Comparison of ENCODE assay signal across 29 mouse cellular contexts in genomic region chr9:50809146-50809545, GRCm38 (mm10). TPM values are rescaled to one million over a fixed set of nuclear protein-coding genes. Genes with fewer than 3 reads are reported as not detected.
DNase-seq lines count a peak whose midpoint lies in the region; ATAC-seq and TF ChIP-seq lines count a peak whose summit lies in the region.
"Had no signal": no experiment of that assay in that cellular context is flagged by ENCODE, and none has a peak within 500 bp of the region (broad histone marks: within the 10 kb centered on the region; RNA-seq: fewer than 3 reads in every experiment).

No protein-coding gene starts in this region.

- WGBS in liver, embryonic 13.5 days (ENCODE audit: insufficient replicate concordance), result 91% methylated on average over 13 of the region's 13 CpGs
- 94% methylated on average over 13 of the region's 13 CpGs for WGBS in liver, postnatal 0 days (ENCODE audit: insufficient replicate concordance)
- WGBS in liver, embryonic 15.5 days (ENCODE audit: insufficient replicate concordance), result 86% methylated on average over 13 of the region's 13 CpGs

- ATAC-seq in liver, embryonic 13.5 days (ENCODE audit: low read depth), result no peak
- no peak for ATAC-seq in liver, postnatal 0 days
- ATAC-seq in liver, embryonic 15.5 days (ENCODE audit: insufficient read depth), result no peak
- ATAC-seq: forebrain, postnatal 0 days; intestine, embryonic 16.5 days; midbrain, embryonic 13.5 days had no signal

- H3K4me1 ChIP-seq in liver, embryonic 13.5 days (replicated peaks), result peaks cover 83% of the 10 kb centered on the region
- peaks cover 35% of the 10 kb centered on the region for H3K4me1 ChIP-seq in liver, postnatal 0 days (ENCODE audit: insufficient read depth)
- peaks cover 82% of the 10 kb centered on the region for H3K4me1 ChIP-seq in liver, embryonic 15.5 days (replicated peaks)
- H3K4me1 ChIP-seq: embryonic facial prominence, embryonic 15.5 days; forebrain, embryonic 12.5 days; hindbrain, embryonic 13.5 days; limb, embryonic 12.5 days; midbrain, embryonic 13.5 days; neural tube, embryonic 15.5 days had no signal

- no peaks in the 10 kb centered on the region for H3K27me3 ChIP-seq in liver, embryonic 13.5 days
- H3K27me3 ChIP-seq in liver, postnatal 0 days (ENCODE audit: insufficient read depth, low read length), result no peaks in the 10 kb centered on the region
- no peaks in the 10 kb centered on the region for H3K27me3 ChIP-seq in liver, embryonic 15.5 days
- H3K27me3 ChIP-seq: embryonic facial prominence, embryonic 15.5 days; forebrain, embryonic 12.5 days; hindbrain, embryonic 13.5 days; limb, embryonic 12.5 days; megakaryocyte, embryonic 14.5 days; midbrain, embryonic 13.5 days; neural tube, embryonic 15.5 days had no signal

- peak; percentile 45 for DNase-seq in adrenal gland, postnatal 10 days
- no peak for DNase-seq in adrenal gland, postnatal 4 days (ENCODE audit: low spot score in 2 of 2)
- DNase-seq in gastrocnemius, postnatal 25 days, result peak; percentile 59
- DNase-seq in gastrocnemius, postnatal 14 days, result no peak
- no peak for DNase-seq in liver, embryonic 13.5 days
- DNase-seq in liver, postnatal 0 days, result no peak
- DNase-seq in testis, postnatal 10 days (ENCODE audit: low spot score), result no peak
- DNase-seq: cerebellum, adult 18-20 months; cerebellum, postnatal 14 days; forebrain, postnatal 0 days; heart, postnatal 4 days; retina, postnatal 1 day; right cerebral cortex, postnatal 25 days; spleen, adult 18-20 months; thymus, adult 2 months; thymus, postnatal 36 days had no signal

- no peak for TF ChIP-seq EP300 in liver, postnatal 0 days (IDR thresholded peaks at IDR 0.05; ENCODE audit: low read depth)

- H3K4me2 ChIP-seq in liver, embryonic 13.5 days, result no peak overlapping the region
- no peak overlapping the region for H3K4me2 ChIP-seq in liver, postnatal 0 days (ENCODE audit: low read depth, low read length)
- no peak overlapping the region for H3K4me2 ChIP-seq in liver, embryonic 15.5 days
- H3K4me2 ChIP-seq: embryonic facial prominence, embryonic 15.5 days; forebrain, embryonic 12.5 days; heart, embryonic 11.5 days; hindbrain, embryonic 13.5 days; limb, embryonic 12.5 days; midbrain, embryonic 13.5 days; neural tube, embryonic 15.5 days had no signal

- peak overlapping the region; percentile 87 for H3K27ac ChIP-seq in liver, embryonic 13.5 days
- H3K27ac ChIP-seq in liver, postnatal 0 days (ENCODE audit: low read depth), result no peak overlapping the region
- H3K27ac ChIP-seq in liver, embryonic 15.5 days (replicated peaks), result peak overlapping the region; percentile 80
- H3K27ac ChIP-seq: embryonic facial prominence, embryonic 15.5 days; forebrain, embryonic 12.5 days; hindbrain, embryonic 13.5 days; layer of hippocampus, adult 2 months; left cerebral cortex, adult 2 months; limb, embryonic 12.5 days; midbrain, embryonic 13.5 days; neural tube, embryonic 15.5 days had no signal

- H3K36me3 ChIP-seq in liver, embryonic 13.5 days, result peaks cover 53% of the 10 kb centered on the region
- H3K36me3 ChIP-seq in liver, postnatal 0 days (replicated peaks; ENCODE audit: insufficient read depth, low read length), result peaks cover 34% of the 10 kb centered on the region
- peaks cover 41% of the 10 kb centered on the region for H3K36me3 ChIP-seq in liver, embryonic 15.5 days (replicated peaks)

- H3K9ac ChIP-seq in liver, embryonic 13.5 days, result no peak overlapping the region
- H3K9ac ChIP-seq in liver, postnatal 0 days (replicated peaks), result no peak overlapping the region
- no peak overlapping the region for H3K9ac ChIP-seq in liver, embryonic 15.5 days
- H3K9ac ChIP-seq: embryonic facial prominence, embryonic 15.5 days; forebrain, embryonic 12.5 days; forebrain, postnatal 0 days; hindbrain, embryonic 13.5 days; limb, embryonic 12.5 days; midbrain, embryonic 13.5 days; neural tube, embryonic 15.5 days had no signal

- H3K9me3 ChIP-seq in liver, embryonic 13.5 days (replicated peaks), result no peaks in the 10 kb centered on the region
- H3K9me3 ChIP-seq in liver, postnatal 0 days (ENCODE audit: low read length), result no peaks in the 10 kb centered on the region
- H3K9me3 ChIP-seq in liver, embryonic 15.5 days (replicated peaks), result no peaks in the 10 kb centered on the region
- H3K9me3 ChIP-seq: embryonic facial prominence, embryonic 15.5 days; forebrain, embryonic 12.5 days; G1E; hindbrain, embryonic 13.5 days; limb, embryonic 12.5 days; megakaryocyte, embryonic 14.5 days; midbrain, embryonic 13.5 days; neural tube, embryonic 15.5 days had no signal

- no peak overlapping the region for H3K4me3 ChIP-seq in liver, embryonic 13.5 days (replicated peaks)
- no peak overlapping the region for H3K4me3 ChIP-seq in liver, postnatal 0 days (ENCODE audit: low read depth, low read length)
- no peak overlapping the region for H3K4me3 ChIP-seq in liver, embryonic 15.5 days (replicated peaks)
- H3K4me3 ChIP-seq: embryonic facial prominence, embryonic 15.5 days; forebrain, embryonic 12.5 days; hindbrain, embryonic 13.5 days; layer of hippocampus, adult 2 months; left cerebral cortex, adult 2 months; limb, embryonic 12.5 days; megakaryocyte, embryonic 14.5 days; midbrain, embryonic 13.5 days; neural tube, embryonic 15.5 days had no signal

- TF ChIP-seq CTCF in liver, postnatal 0 days (IDR thresholded peaks at IDR 0.05; ENCODE audit: low read depth), result no peak

- intact Hi-C loops in gastrocnemius, postnatal 14 days (cut with DNase I; ENCODE audit: low total_unique reads), result no loop called here

RNA-seq across cellular contexts. Expression of gene 1110032A03Rik, which starts 33.8 kb away (rescaled TPM):
- total RNA-seq in adrenal gland, postnatal 10 days (2021), result 10 to 100 TPM; 31.2 to 32.2 TPM
- total RNA-seq in adrenal gland, postnatal 4 days (2021), result 10 to 100 TPM; 35.5 to 36.5 TPM
- total RNA-seq in gastrocnemius, postnatal 25 days (2021), result 10 to 100 TPM in 1 of 2 experiments, 1 to 10 TPM in 1; 9.0 to 10.7 TPM
- total RNA-seq in gastrocnemius, postnatal 14 days (2021), result 10 to 100 TPM in 1 of 2 experiments, 1 to 10 TPM in 1; 7.9 to 11.9 TPM
- 13.4 and 14.6 TPM in 2 replicates for polyA plus RNA-seq in liver, embryonic 13.5 days (2015; fragmentation: Nextera tagmentation; extraction: Ambion mirVana)
- 34.6 and 36.2 TPM in 2 replicates for polyA plus RNA-seq in liver, postnatal 0 days (2015; fragmentation: Nextera tagmentation; extraction: Ambion mirVana)
- polyA plus RNA-seq in liver, embryonic 15.5 days (2015; fragmentation: Nextera tagmentation; extraction: Ambion mirVana), result 17.4 and 18.6 TPM in 2 replicates

RNA-seq across cellular contexts. Expression of gene Alg9, which starts 34.3 kb away (rescaled TPM):
- 10 to 100 TPM; 27.9 to 28.0 TPM for total RNA-seq in adrenal gland, postnatal 10 days (2021)
- 10 to 100 TPM; 21.4 to 22.5 TPM for total RNA-seq in adrenal gland, postnatal 4 days (2021)
- total RNA-seq in gastrocnemius, postnatal 25 days (2021), result 10 to 100 TPM in 1 of 2 experiments, 1 to 10 TPM in 1; 9.0 to 10.5 TPM
- 1 to 10 TPM; 7.1 to 8.6 TPM for total RNA-seq in gastrocnemius, postnatal 14 days (2021)
- 15.9 and 17.5 TPM in 2 replicates for polyA plus RNA-seq in liver, embryonic 13.5 days (2015; fragmentation: Nextera tagmentation; extraction: Ambion mirVana)
- polyA plus RNA-seq in liver, postnatal 0 days (2015; fragmentation: Nextera tagmentation; extraction: Ambion mirVana), result 7.5 and 8.6 TPM in 2 replicates
- 14.3 and 14.4 TPM in 2 replicates for polyA plus RNA-seq in liver, embryonic 15.5 days (2015; fragmentation: Nextera tagmentation; extraction: Ambion mirVana)

RNA-seq across cellular contexts. Expression of gene Ppp2r1b, which starts 36.0 kb away (rescaled TPM):
- 10 to 100 TPM; 35.1 to 36.5 TPM for total RNA-seq in adrenal gland, postnatal 10 days (2021)
- 10 to 100 TPM; 35.8 to 35.9 TPM for total RNA-seq in adrenal gland, postnatal 4 days (2021)
- 1 to 10 TPM; 5.0 to 7.9 TPM for total RNA-seq in gastrocnemius, postnatal 25 days (2021)
- total RNA-seq in gastrocnemius, postnatal 14 days (2021), result 1 to 10 TPM; 5.5 to 5.8 TPM
- polyA plus RNA-seq in liver, embryonic 13.5 days (2015; fragmentation: Nextera tagmentation; extraction: Ambion mirVana), result 97.1 and 117 TPM in 2 replicates
- 18.8 and 29.0 TPM in 2 replicates for polyA plus RNA-seq in liver, postnatal 0 days (2015; fragmentation: Nextera tagmentation; extraction: Ambion mirVana)
- 68.8 and 70.2 TPM in 2 replicates for polyA plus RNA-seq in liver, embryonic 15.5 days (2015; fragmentation: Nextera tagmentation; extraction: Ambion mirVana)

RNA-seq across cellular contexts. Expression of gene Fdxacb1, which starts 41.1 kb away (rescaled TPM):
- 1 to 10 TPM; 4.6 to 7.8 TPM for total RNA-seq in adrenal gland, postnatal 10 days (2021)
- 1 to 10 TPM; 8.2 to 9.7 TPM for total RNA-seq in adrenal gland, postnatal 4 days (2021)
- total RNA-seq in gastrocnemius, postnatal 25 days (2021), result 1 to 10 TPM; 3.7 to 3.9 TPM
- total RNA-seq in gastrocnemius, postnatal 14 days (2021), result 1 to 10 TPM; 3.4 to 4.4 TPM
- polyA plus RNA-seq in liver, embryonic 13.5 days (2015; fragmentation: Nextera tagmentation; extraction: Ambion mirVana), result 11.8 and 13.2 TPM in 2 replicates
- polyA plus RNA-seq in liver, postnatal 0 days (2015; fragmentation: Nextera tagmentation; extraction: Ambion mirVana), result 4.9 and 6.6 TPM in 2 replicates
- 8.5 and 10.3 TPM in 2 replicates for polyA plus RNA-seq in liver, embryonic 15.5 days (2015; fragmentation: Nextera tagmentation; extraction: Ambion mirVana)

RNA-seq across cellular contexts. Expression of gene Hspb2, which starts 57.0 kb away (rescaled TPM):
- total RNA-seq in adrenal gland, postnatal 10 days (2021), result 10 to 100 TPM in 1 of 2 experiments, 1 to 10 TPM in 1; 5.1 to 13.5 TPM
- 1 to 10 TPM; 4.8 to 7.6 TPM for total RNA-seq in adrenal gland, postnatal 4 days (2021)
- 100 to 1,000 TPM; 106 to 134 TPM for total RNA-seq in gastrocnemius, postnatal 25 days (2021)
- total RNA-seq in gastrocnemius, postnatal 14 days (2021), result 100 to 1,000 TPM; 130 to 134 TPM
- 1.4 TPM in 2 replicates for polyA plus RNA-seq in liver, embryonic 13.5 days (2015; fragmentation: Nextera tagmentation; extraction: Ambion mirVana)
- 0.86 and 1.2 TPM in 2 replicates for polyA plus RNA-seq in liver, postnatal 0 days (2015; fragmentation: Nextera tagmentation; extraction: Ambion mirVana)
- 2.1 and 3.5 TPM in 2 replicates for polyA plus RNA-seq in liver, embryonic 15.5 days (2015; fragmentation: Nextera tagmentation; extraction: Ambion mirVana)
- total RNA-seq: G1E had no signal
- polyA plus RNA-seq: G1E had no signal

Comparison
In these comparisons a context has a peak if more than half of its experiments do, and no peak if none do; other contexts are left out.
1. DNase-seq: peak in adrenal gland, postnatal 10 days (single experiment) and gastrocnemius, postnatal 25 days (single experiment); none in adrenal gland, postnatal 4 days (0 of 2), gastrocnemius, postnatal 14 days (single experiment), liver, embryonic 13.5 days (single experiment), liver, postnatal 0 days (single experiment) and testis, postnatal 10 days (single experiment).
2. RNA of gene Ppp2r1b, which starts 36.0 kb away (total RNA-seq): 35.1 to 36.5 TPM in adrenal gland, postnatal 10 days and 35.8 to 35.9 TPM in adrenal gland, postnatal 4 days; 5.0 to 7.9 TPM in gastrocnemius, postnatal 25 days and 5.5 to 5.8 TPM in gastrocnemius, postnatal 14 days; every median in the first group is over 4 times any median in the second.